Mouse (Mus musculus) olfactory bulb, adult 2 months (tissue): ENCODE data around the gene Galntl6. TPM values are rescaled to one million over a fixed set of nuclear protein-coding genes. Genes with fewer than 3 reads are reported as not detected.
"Not testable (repeated sequence)": the region's sequence is repeated elsewhere in the genome, so short reads cannot be mapped to it uniquely, and the experiment has no call there.

ENCODE experiments used
- H3K27ac ChIP-seq: fragments of 200-500 bp; 2 replicates; pipeline ENCODE4 v1.5.1; 2012; ENCODE audit warnings: low read depth, low read length; ENCODE audit not compliant: insufficient read depth
- H3K4me1 ChIP-seq: fragments of 200-500 bp; 2 replicates; pipeline ENCODE4 v1.6.1; 2012; ENCODE audit warnings: low read length; ENCODE audit not compliant: control insufficient read depth, insufficient read depth
- H3K4me3 ChIP-seq: fragments of 200-500 bp; 2 replicates; pipeline ENCODE4 v1.5.1; 2012; ENCODE audit warnings: mild to moderate bottlenecking, low read depth, low read length, moderate library complexity; ENCODE audit not compliant: insufficient read depth
- CTCF ChIP-seq: fragments of 200-500 bp; IDR thresholded peaks from 2 replicates; pipeline ENCODE4 v1.5.1; 2012; ENCODE audit warnings: low read depth, mild to moderate bottlenecking, low read length, moderate library complexity; ENCODE audit not compliant: insufficient read depth
- POLR2A ChIP-seq: fragments of 200-500 bp; IDR thresholded peaks from 2 replicates; pipeline ENCODE4 v1.6.1; 2012; ENCODE audit warnings: mild to moderate bottlenecking, low read depth, low read length, moderate library complexity; ENCODE audit not compliant: insufficient read depth
- WGBS: fragments of 180-500 bp; shearing (Covaris S2); methylation state at CpG from one replicate; pipeline ENCODE4 v1.1.7; 2018; 5-methylcytosine and 5-hydroxymethylcytosine counted together
- polyA plus RNA-seq: library from polyadenylated mRNA; stranded (reverse); fragments of >200 nt; gene quantifications from 2 replicates; pipeline ENCODE4 v1.2.4, GENCODE M21; 2012; ENCODE audit warnings: low replicate concordance; ENCODE audit not compliant: missing spikeins, insufficient read depth, insufficient read length

The Galntl6 gene
- polyA plus RNA-seq, 1 experiment, result not detected

DNA sequence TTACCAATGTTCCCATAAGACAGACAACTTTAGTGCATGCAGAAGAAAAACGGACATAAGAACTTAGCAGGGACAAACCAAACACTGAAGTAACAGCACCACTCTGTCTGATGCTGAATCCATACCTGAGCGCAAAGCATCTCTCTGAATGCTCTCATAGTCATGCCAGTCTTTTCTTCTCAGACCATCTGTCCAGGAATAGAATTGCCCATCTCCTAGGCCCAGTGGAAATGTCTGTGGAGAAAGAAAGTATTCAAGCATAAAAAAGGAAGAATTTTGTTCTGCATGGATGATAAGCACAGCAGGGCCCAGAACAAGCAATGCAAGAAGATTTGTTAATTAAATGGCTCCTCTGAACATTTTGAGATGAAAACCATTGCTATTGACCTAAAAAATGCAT lies 376.7 kb downstream of the Galntl6 start:
- H3K4me3 ChIP-seq, result no peak overlapping the region
- 90% methylated on average over 2 of the region's 2 CpGs for WGBS
- no peak overlapping the region for H3K27ac ChIP-seq
- TF ChIP-seq CTCF (no peak), POLR2A (no peak)
- H3K4me1 ChIP-seq, result no peaks in the 10 kb centered on the region

DNA sequence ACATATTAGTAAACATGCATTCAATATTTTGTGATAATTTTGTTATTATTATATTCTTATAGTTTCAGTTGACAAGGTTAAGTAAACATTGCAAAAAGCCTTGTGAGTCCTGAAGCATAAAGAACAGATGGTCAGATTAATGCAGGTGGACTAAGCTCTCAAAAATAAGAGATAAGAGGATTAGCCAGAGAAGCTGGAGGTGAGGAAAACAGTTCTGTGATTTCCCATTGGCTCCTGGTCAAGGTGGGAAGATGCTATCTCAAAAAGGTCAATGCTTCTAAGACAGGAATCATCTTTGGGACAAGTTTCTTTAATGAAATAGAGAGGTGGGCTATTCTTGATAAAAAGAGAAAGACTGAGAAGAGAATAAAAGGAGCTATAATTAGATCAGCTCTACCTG lies 377.8 kb downstream of the Galntl6 start:
- H3K4me3 ChIP-seq, result no peak overlapping the region
- H3K27ac ChIP-seq, result no peak overlapping the region
- TF ChIP-seq POLR2A (no peak), CTCF (no peak)
- no peaks in the 10 kb centered on the region for H3K4me1 ChIP-seq

DNA sequence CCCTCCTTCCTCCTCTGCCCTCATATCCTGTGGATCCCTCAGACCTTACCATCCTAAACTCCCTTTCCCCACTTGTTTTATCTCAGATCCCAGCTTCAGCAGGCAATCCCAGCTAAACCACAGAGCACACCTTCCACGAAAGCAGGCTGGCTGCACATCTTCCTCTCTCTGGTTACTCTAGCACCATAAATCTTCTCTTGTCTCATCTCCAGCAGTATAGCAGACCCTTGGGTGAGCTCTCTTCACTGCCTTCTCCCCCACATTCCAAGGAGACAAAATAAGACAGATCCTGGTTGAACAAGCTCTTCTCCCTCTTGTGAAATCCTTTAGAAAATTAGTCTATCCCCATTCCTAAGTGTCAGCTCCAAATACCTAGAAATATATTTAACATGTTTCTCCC lies 389.0 kb downstream of the Galntl6 start:
- 65% methylated on average over 1 of the region's 1 CpGs for WGBS
- TF ChIP-seq CTCF, result no peak
- no peak for TF ChIP-seq POLR2A
- no peaks in the 10 kb centered on the region for H3K4me1 ChIP-seq
- H3K4me3 ChIP-seq, result no peak overlapping the region
- no peak overlapping the region for H3K27ac ChIP-seq

DNA sequence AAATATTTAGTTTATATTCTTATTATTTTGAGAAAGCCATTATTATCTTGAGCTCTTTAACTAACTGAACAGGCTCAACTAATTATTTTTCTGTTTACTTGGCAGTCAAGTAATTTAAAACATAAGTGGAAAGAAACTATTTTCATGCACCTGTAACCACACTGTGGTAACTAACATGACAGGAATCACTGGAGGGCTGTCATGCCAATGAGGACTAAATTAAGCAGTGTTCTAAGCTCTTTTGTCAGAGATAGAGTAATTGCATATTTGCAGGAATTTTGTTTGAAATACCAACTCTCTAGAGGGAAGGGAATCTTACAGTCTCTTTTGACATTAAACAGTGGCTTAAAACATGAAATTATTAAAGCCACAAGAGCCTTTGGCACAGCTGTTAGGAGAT lies 390.5 kb downstream of the Galntl6 start:
- no peak overlapping the region for H3K4me3 ChIP-seq
- TF ChIP-seq CTCF (no peak), POLR2A (no peak)
- no peaks in the 10 kb centered on the region for H3K4me1 ChIP-seq
- no peak overlapping the region for H3K27ac ChIP-seq

DNA sequence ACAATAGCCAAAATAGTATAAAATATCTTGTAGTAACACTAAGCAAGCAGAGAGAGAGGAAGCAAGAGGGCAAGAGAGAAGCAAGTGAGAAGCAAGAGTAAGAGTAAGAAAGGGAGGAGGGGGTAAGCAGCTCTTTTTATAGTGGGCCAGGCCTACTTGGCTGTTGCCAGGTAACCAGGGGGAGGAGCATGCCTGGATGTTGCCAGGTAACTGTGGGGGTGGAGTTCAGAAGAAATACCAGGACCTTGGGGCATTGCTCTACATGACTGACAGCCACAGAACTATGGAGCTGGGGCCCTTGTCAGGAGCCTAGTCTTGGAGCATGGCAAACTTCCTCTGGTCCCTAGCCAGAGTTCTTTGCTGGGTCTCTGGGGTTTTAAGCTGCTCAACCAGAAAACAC lies 401.9 kb downstream of the Galntl6 start:
- Histone ChIP-seq H3K27ac (no peak overlapping the region), H3K4me1 (no peaks in the 10 kb centered on the region), H3K4me3 (no peak overlapping the region)
- TF ChIP-seq POLR2A (no peak), CTCF (no peak)

DNA sequence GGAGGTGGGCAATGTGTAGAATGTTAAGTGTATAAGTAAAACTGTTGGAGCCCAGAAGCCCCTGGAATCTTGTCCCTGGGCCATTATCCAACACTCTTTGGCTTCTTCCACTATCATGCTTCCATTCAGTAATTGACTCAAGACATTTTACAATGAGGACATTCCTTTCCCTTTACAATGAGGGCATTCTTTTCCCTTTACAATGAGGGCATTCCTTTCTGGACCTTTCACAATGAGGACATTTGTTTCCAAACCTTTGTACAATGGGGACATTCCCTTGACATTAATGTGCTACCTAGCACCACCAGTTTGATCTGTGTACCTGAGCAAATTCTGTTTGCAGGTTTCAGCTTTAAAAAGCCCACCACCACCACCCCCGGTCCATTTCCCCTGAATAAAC lies 403.4 kb downstream of the Galntl6 start:
- no peak for TF ChIP-seq POLR2A
- TF ChIP-seq CTCF, result no peak
- WGBS, result 61% methylated on average over 1 of the region's 1 CpGs
- Histone ChIP-seq H3K4me3 (no peak overlapping the region), H3K4me1 (no peaks in the 10 kb centered on the region), H3K27ac (no peak overlapping the region)

DNA sequence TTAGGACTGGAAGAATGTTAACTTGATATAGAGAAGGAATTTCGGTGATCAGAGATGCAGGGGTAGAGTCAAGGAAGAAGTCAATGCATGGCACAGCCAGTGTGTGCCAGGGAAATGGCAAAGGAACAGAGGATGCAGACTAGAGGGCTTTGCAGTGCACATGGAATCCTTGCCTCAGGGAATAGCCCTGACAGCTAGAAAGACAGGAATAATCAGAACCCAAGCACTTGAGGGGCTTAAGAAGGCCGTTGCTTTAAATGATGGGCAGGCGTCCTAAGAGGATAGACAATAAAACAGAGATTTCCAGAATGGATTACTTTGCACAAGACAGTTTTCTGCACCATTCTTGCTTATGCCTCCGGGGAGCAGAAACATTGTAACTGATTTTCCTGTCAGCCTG lies 425.3 kb downstream of the Galntl6 start:
- TF ChIP-seq POLR2A (no peak), CTCF (no peak)
- Histone ChIP-seq H3K27ac (no peak overlapping the region), H3K4me3 (no peak overlapping the region), H3K4me1 (no peaks in the 10 kb centered on the region)
- 74% methylated on average over 4 of the region's 4 CpGs for WGBS

DNA sequence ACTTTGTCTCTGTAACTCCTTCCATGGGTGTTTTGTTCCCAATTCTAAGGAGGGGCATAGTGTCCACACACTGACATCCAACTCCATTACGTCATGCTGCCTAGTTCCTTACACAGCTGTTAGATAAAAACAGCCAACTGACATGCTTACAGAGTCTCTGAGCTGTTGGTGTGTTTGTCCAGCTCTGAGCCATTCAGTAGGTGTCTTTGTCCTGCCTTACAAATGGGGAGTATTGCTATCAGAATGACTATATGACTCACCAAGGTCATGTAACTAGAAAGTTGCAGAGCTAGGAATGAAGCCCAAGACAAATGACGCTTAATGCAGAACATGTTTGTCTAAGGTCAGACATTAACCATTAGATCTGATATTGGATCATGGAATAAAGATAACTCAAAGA lies 449.1 kb downstream of the Galntl6 start:
- not testable (repeated sequence) for H3K4me1 ChIP-seq, H3K27ac ChIP-seq, H3K4me3 ChIP-seq
- 98% methylated on average over 2 of the region's 2 CpGs for WGBS

DNA sequence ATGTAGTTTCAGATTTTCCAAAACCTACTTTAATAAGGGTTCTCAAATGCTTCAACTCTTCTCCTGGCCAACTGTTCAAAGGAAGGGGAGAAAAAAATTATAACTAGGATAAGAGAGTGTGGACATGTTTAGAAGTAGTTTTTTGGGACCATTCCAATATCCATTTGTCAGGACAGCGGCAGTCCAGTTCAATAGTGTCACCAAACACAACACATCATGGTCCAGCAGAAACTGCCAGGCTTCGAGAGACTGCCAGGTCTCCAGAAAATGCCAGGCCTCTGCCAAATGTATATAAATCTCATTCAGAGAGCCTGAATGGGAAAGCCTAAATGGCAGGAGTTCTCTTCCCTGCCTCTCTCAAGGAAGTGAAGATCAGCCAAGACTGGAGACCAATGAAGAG lies 469.7 kb downstream of the Galntl6 start:
- no peak overlapping the region for H3K4me3 ChIP-seq
- H3K4me1 ChIP-seq, result no peaks in the 10 kb centered on the region
- WGBS, result 52% methylated on average over 2 of the region's 2 CpGs
- TF ChIP-seq POLR2A (no peak), CTCF (no peak)
- H3K27ac ChIP-seq, result no peak overlapping the region

DNA sequence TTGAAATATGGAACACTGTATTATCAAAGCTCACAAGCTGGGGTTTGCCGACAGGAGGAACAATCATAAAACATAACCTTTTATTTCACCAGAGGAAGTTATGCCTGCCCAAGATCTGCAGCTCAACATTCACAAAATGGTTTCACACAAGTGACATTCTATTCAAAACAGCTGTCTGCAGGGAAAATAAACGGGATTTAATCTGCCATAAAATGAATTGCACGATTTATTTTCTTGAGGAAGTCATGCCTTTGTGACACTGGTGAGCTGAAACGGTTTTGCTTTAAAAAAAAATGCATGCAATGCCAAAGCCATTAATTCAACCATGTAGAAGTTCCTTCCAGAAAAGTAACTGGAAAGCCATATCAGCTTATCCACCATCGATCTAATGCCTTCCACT lies 494.0 kb downstream of the Galntl6 start:
- H3K4me1 ChIP-seq, result no peaks in the 10 kb centered on the region
- no peak for TF ChIP-seq CTCF
- no peak for TF ChIP-seq POLR2A
- 59% methylated on average over 5 of the region's 5 CpGs for WGBS
- H3K27ac ChIP-seq, result no peak overlapping the region
- no peak overlapping the region for H3K4me3 ChIP-seq
